Mouse (Mus musculus) stomach, postnatal 0 days (tissue): Measurements from ENCODE around the gene Ppp1r3e. TPM values are rescaled to one million over a fixed set of nuclear protein-coding genes. Genes with fewer than 3 reads are reported as not detected.

ENCODE experiments used
- ATAC-seq: fragments of 200-750 bp; cut with Nextera tagmentation; 2 replicates; pipeline ENCODE4 v1.8.0; 2017; ENCODE audit not compliant: low FRiP score, low TSS enrichment
- DNase-seq: peaks from one replicate; pipeline ENCODE4 v3.0.0-alpha.2; 2016; ENCODE audit warnings: low spot score
- H3K27ac ChIP-seq: fragments of 300-500 bp; sonication (generic); replicated peaks from 2 replicates; pipeline ENCODE4 v1.5.1; 2014; ENCODE audit warnings: mild to moderate bottlenecking, control low read depth
- H3K27me3 ChIP-seq: fragments of 300-500 bp; sonication (generic); 2 replicates; pipeline ENCODE4 v1.6.1; 2014; ENCODE audit warnings: low read length; ENCODE audit not compliant: control insufficient read depth, insufficient read depth
- H3K36me3 ChIP-seq: fragments of 300-500 bp; sonication (generic); 2 replicates; pipeline ENCODE4 v1.6.1; 2014; ENCODE audit warnings: low read length, mixed read lengths; ENCODE audit not compliant: control insufficient read depth, insufficient read depth
- H3K4me1 ChIP-seq: fragments of 300-500 bp; sonication (generic); replicated peaks from 2 replicates; pipeline ENCODE4 v1.6.1; 2014; ENCODE audit warnings: antibody characterized with exemption; ENCODE audit not compliant: control insufficient read depth, insufficient read depth
- H3K4me2 ChIP-seq: fragments of 300-500 bp; sonication (generic); replicated peaks from 2 replicates; pipeline ENCODE4 v1.6.1; 2014; ENCODE audit warnings: low read depth, mild to moderate bottlenecking, control low read depth, moderate library complexity
- H3K4me3 ChIP-seq: fragments of 300-500 bp; sonication (generic); 2 replicates; pipeline ENCODE4 v1.5.1; 2014; ENCODE audit warnings: low read depth, low read length, control low read depth
- H3K9ac ChIP-seq: fragments of 300-500 bp; sonication (generic); 2 replicates; pipeline ENCODE4 v1.6.1; 2014; ENCODE audit warnings: mild to moderate bottlenecking, low read length, control low read depth, mixed read lengths
- H3K9me3 ChIP-seq: fragments of 300-500 bp; sonication (generic); 2 replicates; pipeline ENCODE4 v1.6.1; 2016; ENCODE audit warnings: low read length; ENCODE audit not compliant: control insufficient read depth
- CTCF ChIP-seq: IDR thresholded peaks from 2 replicates; pipeline ENCODE4 v1.5.1; 2016; ENCODE audit warnings: antibody characterized with exemption, low read depth, mild to moderate bottlenecking, moderate library complexity
- EP300 ChIP-seq: optimal IDR thresholded peaks from 2 replicates; pipeline ENCODE3; 2016; ENCODE audit warnings: antibody characterized with exemption
- WGBS: fragments of 180-500 bp; shearing (Covaris S2); extraction: QIAGEN DNeasy Blood & Tissue Kit; methylation state at CpG from one replicate; pipeline ENCODE4 v1.1.7; 2014; 5-methylcytosine and 5-hydroxymethylcytosine counted together
- polyA plus RNA-seq: library from polyadenylated mRNA; unstranded; fragments of >200 nt; fragmentation: Nextera tagmentation; extraction: Ambion mirVana; gene quantifications from 2 replicates; pipeline ENCODE4 v1.2.1, GENCODE M21; 2015

Ppp1r3e gene
- polyA plus RNA-seq, 1 experiment from 2014 or later = 2.2 TPM

DNA sequence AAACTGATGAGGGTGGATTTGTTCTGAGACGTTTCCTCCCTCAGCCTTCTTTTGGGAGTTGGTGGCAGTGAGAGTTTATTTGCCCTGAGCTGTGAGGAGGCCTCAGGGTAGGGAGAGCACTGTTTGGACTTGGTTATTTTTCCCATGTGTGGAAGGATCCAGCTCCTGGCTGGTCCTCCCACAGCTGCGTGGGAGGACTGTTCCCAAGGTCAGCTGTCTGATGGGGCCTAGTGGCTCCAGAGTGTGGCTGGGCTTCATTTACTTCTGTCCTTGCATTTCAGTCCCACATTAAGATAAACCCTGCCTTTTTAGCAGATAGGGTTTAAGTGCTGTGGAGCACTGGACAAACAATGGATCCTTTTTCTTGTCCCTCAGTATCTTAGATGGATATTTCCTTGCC lies 20.1 kb upstream of the Ppp1r3e start:
- DNase-seq (no peak), ATAC-seq (no peak)
- Histone ChIP-seq H3K4me1 (peaks cover 3% of the 10 kb centered on the region; the same call in 1 of the 2 replicates), H3K27ac (no peak overlapping the region), H3K9ac (no peak overlapping the region), H3K9me3 (no peaks in the 10 kb centered on the region), H3K27me3 (no peaks in the 10 kb centered on the region), H3K4me2 (no peak overlapping the region), H3K36me3 (peaks cover 9% of the 10 kb centered on the region; the same call in 1 of the 2 replicates), H3K4me3 (no peak overlapping the region)
- TF ChIP-seq EP300 (no peak), CTCF (no peak)
- 25% methylated on average over 2 of the region's 2 CpGs for WGBS

DNA sequence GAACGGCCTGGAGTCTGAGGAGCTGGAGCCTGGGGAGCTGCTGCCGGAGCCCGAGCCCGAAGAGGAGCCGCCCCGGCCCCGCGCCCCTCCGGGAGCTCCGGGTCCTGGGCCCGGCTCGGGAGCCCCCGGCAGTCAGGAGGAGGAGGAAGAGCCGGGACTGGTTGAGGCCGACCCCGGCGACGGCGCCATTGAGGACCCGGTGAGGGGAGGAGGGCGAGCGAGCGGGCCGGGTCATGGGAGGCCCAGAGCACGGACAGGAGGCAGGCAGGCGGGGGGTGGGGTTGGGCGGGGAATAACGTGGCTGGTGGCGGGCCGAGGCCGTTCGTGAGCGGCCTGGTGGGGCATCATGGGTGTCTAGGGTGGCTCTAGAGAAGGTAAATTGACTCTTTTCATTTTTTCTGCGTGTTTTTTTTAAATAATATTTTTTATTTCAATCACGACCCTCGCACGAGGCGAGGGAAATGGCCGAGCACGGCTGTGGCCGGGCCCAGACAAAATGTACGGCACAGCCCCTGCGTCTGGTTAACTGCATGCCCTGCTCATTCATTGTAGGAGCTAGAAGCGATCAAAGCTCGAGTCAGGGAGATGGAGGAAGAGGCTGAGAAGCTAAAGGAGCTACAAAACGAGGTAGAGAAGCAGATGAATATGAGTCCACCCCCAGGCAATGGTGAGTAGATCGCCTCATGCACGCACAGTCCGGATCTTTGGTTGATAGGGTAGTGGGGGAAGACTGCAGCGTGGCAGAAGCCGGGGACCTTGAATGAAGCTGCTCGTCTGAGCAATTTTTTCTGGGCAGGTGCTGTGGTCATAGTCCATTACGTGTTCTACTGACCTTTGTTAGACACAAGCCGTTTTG lies 17.2 kb upstream of the Ppp1r3e start:
- ATAC-seq (peak; percentile 53), DNase-seq (peak; percentile 79)
- Histone ChIP-seq H3K27ac (peak overlapping the region; percentile 97), H3K4me3 (peak overlapping the region; percentile 98), H3K9me3 (no peaks in the 10 kb centered on the region), H3K27me3 (no peaks in the 10 kb centered on the region), H3K36me3 (peaks cover 9% of the 10 kb centered on the region; the same call in 1 of the 2 replicates), H3K9ac (peak overlapping the region; percentile 99), H3K4me1 (peaks cover 3% of the 10 kb centered on the region; the same call in 1 of the 2 replicates), H3K4me2 (peak overlapping the region; percentile 75)
- TF ChIP-seq CTCF (no peak), EP300 (no peak)
- 1% methylated on average over 40 of the region's 54 CpGs for WGBS

DNA sequence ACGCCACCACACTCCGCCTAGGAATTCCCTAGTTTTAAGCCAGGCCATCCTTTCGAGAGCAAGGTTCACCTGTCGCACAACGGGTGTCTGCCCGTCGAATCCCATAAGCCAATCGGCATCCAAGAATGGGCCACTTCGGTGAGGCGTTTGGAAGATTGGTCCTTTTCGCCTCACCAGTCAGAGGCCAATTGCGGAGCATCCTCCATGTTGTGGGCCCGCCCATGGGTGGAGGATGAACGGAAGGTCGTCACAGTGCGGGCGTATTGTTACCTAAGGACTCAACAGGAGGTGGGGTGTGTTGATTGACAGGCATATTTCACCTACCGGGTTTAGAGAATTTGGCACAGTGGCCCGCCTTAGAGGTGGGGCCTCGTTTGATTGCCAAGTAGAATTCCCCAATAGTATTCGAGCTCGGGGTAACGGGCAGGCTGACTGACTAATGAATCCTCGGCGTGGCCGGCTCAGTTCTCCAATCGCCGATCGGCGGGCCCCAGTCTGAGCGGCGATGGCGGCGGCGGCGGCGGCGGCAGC lies 16.4 kb upstream of the Ppp1r3e start:
- peak overlapping the region; percentile 97 for H3K27ac ChIP-seq
- H3K36me3 ChIP-seq = peaks cover 9% of the 10 kb centered on the region; the same call in 1 of the 2 replicates
- H3K4me3 ChIP-seq = peak overlapping the region; percentile 98
- no peaks in the 10 kb centered on the region for H3K9me3 ChIP-seq
- peaks cover 3% of the 10 kb centered on the region; the same call in 1 of the 2 replicates for H3K4me1 ChIP-seq
- DNase-seq = peak; percentile 98
- WGBS = 0% methylated on average over 38 of the region's 38 CpGs
- H3K9ac ChIP-seq = peak overlapping the region; percentile 99
- ATAC-seq = peak; percentile 98
- TF ChIP-seq CTCF (0 out of 2 replicates have a peak, but pooled peaks have one; percentile 9), EP300 (peak; percentile 92)
- peak overlapping the region; percentile 48 for H3K4me2 ChIP-seq
- no peaks in the 10 kb centered on the region for H3K27me3 ChIP-seq

DNA sequence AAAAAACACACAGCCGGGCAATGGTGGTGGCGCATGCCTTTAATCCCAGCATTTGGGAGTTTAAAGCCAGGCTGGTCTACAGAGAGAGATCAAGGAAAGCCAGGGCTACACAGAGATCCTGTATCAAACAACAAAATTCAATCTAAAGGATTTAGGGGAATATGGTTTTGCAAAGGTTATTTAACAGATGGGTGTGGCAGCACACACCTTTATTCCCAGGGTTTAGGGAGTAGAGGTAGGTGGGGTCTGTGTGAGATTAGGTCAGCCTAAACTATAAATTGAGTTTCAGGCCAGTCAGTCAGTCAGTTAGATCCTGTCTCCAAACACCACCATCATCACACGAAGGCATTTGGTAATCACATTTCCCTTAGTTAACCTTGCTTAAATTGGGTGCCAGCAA lies 14.8 kb upstream of the Ppp1r3e start, which contains the start of gene Pabpn1:
TSS of gene Pabpn1 (plus strand) at position 301 of the 400 bp plus-strand sequence.
- 89% methylated on average over 3 of the region's 3 CpGs for WGBS
- Histone ChIP-seq H3K9ac (no peak within 1 kb of the TSS), H3K27me3 (no peaks in the 10 kb centered on the region), H3K9me3 (no peaks in the 10 kb centered on the region), H3K4me1 (peaks cover 3% of the 10 kb centered on the region; the same call in 1 of the 2 replicates), H3K4me2 (peak within 1 kb of the TSS; percentile 48), H3K36me3 (0 out of 2 replicates have a peak, but pooled peaks cover 4% of the 10 kb centered on the region), H3K27ac (peak within 1 kb of the TSS; percentile 75), H3K4me3 (peak within 1 kb of the TSS; percentile 98)
- no peak for DNase-seq
- no peak for ATAC-seq
- TF ChIP-seq CTCF = no peak
- TF ChIP-seq EP300 = no peak

DNA sequence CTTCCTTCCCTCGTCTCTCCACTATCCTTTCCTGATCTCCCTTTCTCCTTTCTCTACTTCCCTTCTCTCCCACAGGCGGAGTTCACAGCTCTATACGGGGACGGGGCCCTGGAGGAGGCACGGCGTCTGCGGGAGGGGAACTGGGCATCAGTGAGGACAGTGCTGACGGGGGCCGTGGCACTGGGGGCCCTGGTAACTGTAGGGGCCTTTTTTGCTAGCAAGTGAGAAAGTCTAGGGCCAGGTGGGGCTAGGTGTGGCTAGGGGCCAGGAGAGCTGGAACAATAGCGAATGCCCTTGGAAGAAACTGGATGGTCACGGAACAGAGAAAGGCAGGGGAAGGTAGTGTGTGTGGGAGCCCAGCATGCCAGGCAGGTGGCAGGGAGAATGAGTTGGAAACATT lies 8.0 kb upstream of the Ppp1r3e start:
- H3K4me2 ChIP-seq = no peak overlapping the region
- no peaks in the 10 kb centered on the region for H3K27me3 ChIP-seq
- DNase-seq = no peak
- no peak for ATAC-seq
- 88% methylated on average over 9 of the region's 11 CpGs for WGBS
- no peak overlapping the region for H3K4me3 ChIP-seq
- H3K9me3 ChIP-seq = no peaks in the 10 kb centered on the region
- no peak overlapping the region for H3K9ac ChIP-seq
- TF ChIP-seq EP300 (no peak), CTCF (no peak)
- 0 out of 2 replicates have a peak, but pooled peaks cover 2% of the 10 kb centered on the region for H3K36me3 ChIP-seq
- no peak overlapping the region for H3K27ac ChIP-seq
- 0 out of 2 replicates have a peak, but pooled peaks cover 4% of the 10 kb centered on the region for H3K4me1 ChIP-seq
